Mouse (Mus musculus): ENCODE data around the gene Tktl2. TPM values are rescaled to one million over a fixed set of nuclear protein-coding genes. Genes with fewer than 3 reads are reported as not detected.

Tktl2 gene
- under 1 TPM; 0.12 to 0.22 (median 0.14) TPM for total RNA-seq (2022)

DNA sequence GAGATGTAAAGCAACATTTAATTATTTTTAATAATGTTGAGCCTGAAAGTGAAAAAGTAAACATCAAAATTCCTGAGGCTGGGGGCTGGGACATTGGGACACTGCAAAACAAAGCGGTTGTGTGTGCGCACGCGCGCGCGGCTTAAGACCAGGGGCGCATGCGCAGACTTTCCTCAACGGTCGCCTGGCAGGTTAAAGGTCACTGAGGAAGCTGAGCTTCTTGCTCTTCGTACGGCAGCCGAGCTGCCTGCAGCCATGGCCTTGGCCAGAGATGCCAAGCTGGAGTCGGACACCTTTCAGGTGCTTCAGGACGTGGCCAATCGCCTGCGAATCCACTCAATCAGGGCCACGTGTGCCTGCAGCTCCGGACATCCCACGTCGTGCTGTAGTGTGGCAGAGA lies at the start of gene Tktl2:
TSS of gene Tktl2 (plus strand) at position 220 of the 400 bp plus-strand sequence.
- no peak for DNase-seq (ENCODE audit: low spot score in 2 of 2)

GRCm38 (mm10) chr8:66469821-66470220 lies 41.7 kb upstream of the Tktl2 start:
- no peak for DNase-seq (ENCODE audit: low spot score in 2 of 2)

DNA sequence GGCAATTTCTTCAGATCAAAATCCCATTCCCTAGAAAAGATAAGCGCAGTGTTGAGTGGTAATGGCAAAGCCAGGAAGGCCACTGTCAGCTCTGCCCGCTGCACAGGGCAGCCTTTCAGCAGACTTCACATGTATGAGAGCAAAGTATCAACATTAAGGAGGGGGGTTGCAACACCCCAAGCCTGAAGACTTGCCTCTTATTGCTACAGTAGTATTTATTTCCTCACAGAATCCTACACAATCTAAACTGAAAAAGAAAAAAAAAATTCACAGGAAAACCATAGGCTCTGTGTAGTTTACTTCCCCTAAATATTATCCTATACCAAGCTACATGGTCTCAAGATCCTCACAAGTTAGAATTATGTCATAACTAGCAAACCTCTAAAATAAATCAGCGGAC lies 34.7 kb upstream of the Tktl2 start:
- no peak for DNase-seq (ENCODE audit: low spot score in 2 of 2)

GRCm38 (mm10) chr8:66486084-66486763 lies 25.3 kb upstream of the Tktl2 start, which contains the start of gene Tma16:
Gene Tma16 (minus strand): TSS chr8:66486530.
- peak; percentile 62 to 86 for DNase-seq (ENCODE audit: low spot score in 2 of 2)

DNA sequence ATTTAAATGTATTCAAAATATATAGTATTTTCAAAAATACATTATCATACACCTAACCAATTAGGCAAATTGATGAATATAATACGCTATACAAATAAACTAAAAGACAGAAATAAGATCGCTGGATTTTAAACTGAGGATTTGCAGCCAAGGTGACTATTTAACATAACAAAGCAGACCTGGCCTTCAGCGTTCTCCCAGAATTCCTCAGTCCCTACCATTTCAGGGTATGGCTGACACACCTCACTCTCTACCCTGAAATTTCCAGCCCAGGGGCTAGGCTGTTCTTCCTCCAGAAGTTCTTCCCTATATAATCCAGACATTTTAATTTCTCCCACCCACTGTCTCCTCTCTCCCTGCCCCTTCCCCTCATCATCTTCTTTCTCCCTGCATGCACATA lies 23.0 kb upstream of the Tktl2 start:
- DNase-seq (ENCODE audit: low spot score in 2 of 2) = no peak

GRCm38 (mm10) chr8:66490624-66491023 lies 20.9 kb upstream of the Tktl2 start:
- DNase-seq (ENCODE audit: low spot score in 2 of 2) = no peak

- DNase-seq (ENCODE audit: low spot score in 2 of 2) = no peak
Observed at GRCm38 (mm10) chr8:66494496-66494895, 17.1 kb upstream of the Tktl2 start.

GRCm38 (mm10) chr8:66495726-66496125 lies 15.8 kb upstream of the Tktl2 start:
- peak; percentile 36 to 58 for DNase-seq (ENCODE audit: low spot score in 2 of 2)

DNA sequence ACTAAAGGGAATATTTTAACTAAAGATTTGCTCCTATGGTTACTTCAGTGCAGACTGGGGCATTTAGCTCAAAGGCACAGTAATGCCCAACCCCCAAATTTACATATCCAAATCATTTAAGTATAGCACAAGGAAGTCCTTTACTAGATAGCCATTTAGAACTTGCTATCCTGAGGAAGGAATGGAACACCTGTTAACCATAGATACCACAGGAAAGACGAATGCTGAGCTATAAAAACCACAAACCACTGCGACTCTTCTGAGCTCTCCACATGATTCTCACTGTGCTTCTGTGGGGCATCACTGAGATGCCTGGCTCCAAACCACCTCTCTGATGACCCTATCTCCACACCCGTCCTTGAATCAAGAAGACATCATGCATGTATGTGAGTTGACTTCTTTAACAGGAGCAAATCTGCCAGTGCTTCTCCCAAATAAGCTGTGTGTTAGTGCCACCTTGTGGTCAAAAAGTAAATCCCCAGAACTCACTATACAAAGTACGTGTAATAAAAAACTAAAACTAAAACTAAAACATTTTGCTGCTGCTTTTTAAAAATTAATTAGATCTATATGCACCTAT lies 14.5 kb upstream of the Tktl2 start:
- peak in 1 of 2 experiments; percentile 14 for DNase-seq (ENCODE audit: low spot score in 2 of 2)

DNA sequence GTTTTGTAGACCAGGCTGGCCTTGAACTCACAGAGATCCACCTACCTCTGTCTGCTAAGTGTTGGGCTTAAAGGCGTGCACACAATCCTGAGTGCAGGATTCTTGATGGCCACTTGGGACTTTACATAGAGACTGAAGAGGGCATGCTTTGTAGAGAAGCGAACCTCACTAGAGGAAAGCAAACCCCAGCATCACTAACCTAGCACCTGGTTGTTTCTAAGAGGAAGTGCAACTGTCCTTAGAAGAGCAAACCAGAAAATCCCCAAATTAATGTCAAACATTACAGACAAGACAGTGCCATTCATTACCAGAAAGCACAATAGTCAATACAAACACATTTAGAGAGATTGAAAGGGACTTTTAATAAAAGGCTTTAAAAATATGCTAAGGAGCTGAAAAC lies 8.2 kb upstream of the Tktl2 start:
- DNase-seq (ENCODE audit: low spot score in 2 of 2) = no peak

- DNase-seq (ENCODE audit: low spot score in 2 of 2) = no peak
Observed at GRCm38 (mm10) chr8:66519149-66519548, 7.6 kb downstream of the Tktl2 start.

- no peak for DNase-seq (ENCODE audit: low spot score in 2 of 2)
Observed at GRCm38 (mm10) chr8:66520576-66520975, 9.0 kb downstream of the Tktl2 start.

DNA sequence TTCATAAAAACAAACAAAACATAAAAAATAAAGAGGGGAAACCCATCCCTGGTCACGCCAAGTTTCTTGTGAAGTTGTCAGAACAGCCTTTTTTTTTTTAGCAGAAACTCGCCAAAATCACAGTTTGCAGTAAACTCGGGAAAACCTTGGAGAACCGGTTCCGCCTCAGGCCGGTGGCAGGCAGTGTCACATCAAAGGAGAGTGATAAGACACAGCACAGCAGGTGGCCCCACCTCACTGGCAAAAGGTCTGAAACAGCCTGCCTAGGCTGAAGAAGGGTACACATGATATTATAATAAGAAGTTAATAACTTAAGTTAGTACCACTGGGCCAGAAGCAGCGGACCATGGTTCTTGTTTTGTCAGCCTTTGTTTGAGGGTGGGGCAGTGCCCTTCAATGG lies 38.5 kb downstream of the Tktl2 start:
- DNase-seq (ENCODE audit: low spot score in 2 of 2) = no peak

Other genes starting within 250 kb of the Tktl2 start
- gene Tma16, start 25.2 kb upstream of the Tktl2 start, total RNA-seq (2022) = 10 to 100 TPM in 2 of 4 experiments, 1 to 10 TPM in 2; 8.7 to 10.7 (median 9.8) TPM
- gene Npy5r, start 176.4 kb downstream of the Tktl2 start, total RNA-seq (2022) = 1 to 10 TPM; 4.9 to 6.1 (median 5.7) TPM
- 10 to 100 TPM; 21.3 to 24.7 (median 24.1) TPM for gene Npy1r, start 185.4 kb downstream of the Tktl2 start, total RNA-seq (2022)

Data from left cerebral cortex, adult 8-10 months (tissue).